Mouse (Mus musculus) C2C12 (cell line): ENCODE results near the gene Anapc5. TPM values are rescaled to one million over a fixed set of nuclear protein-coding genes. Genes with fewer than 3 reads are reported as not detected.

Experiments used
- H3K27me3 ChIP-seq: one replicate; pipeline ENCODE4 v1.6.1; 2011; ENCODE audit not compliant: control insufficient read depth, insufficient read depth, insufficient read length
- H3K36me3 ChIP-seq: one replicate; pipeline ENCODE4 v1.6.1; 2011; ENCODE audit not compliant: control insufficient read depth, insufficient read depth
- H3K4me3 ChIP-seq: one replicate; pipeline ENCODE4 v1.5.1; 2011; ENCODE audit warnings: mild to moderate bottlenecking, control low read depth; ENCODE audit not compliant: poor library complexity, insufficient read depth, severe bottlenecking
- H3K79me2 ChIP-seq: one replicate; pipeline ENCODE4 v1.6.1; 2011; ENCODE audit not compliant: control insufficient read depth, insufficient read depth
- H3K79me3 ChIP-seq: one replicate; pipeline ENCODE4 v1.6.1; 2011; ENCODE audit warnings: low read depth, control low read depth
- H3ac ChIP-seq: one replicate; pipeline ENCODE3; 2011; ENCODE audit warnings: low read depth; ENCODE audit not compliant: control insufficient read depth, insufficient read length
- CEBPB ChIP-seq: IDR thresholded peaks from one replicate; pipeline ENCODE4 v1.6.1; 2011; ENCODE audit warnings: low read depth, mild to moderate bottlenecking, control low read depth, moderate library complexity
- CTCF ChIP-seq: IDR thresholded peaks from one replicate; pipeline ENCODE4 v1.5.1; 2011; ENCODE audit not compliant: control insufficient read depth, insufficient read depth, insufficient read length
- FOSL1 ChIP-seq: IDR thresholded peaks from one replicate; pipeline ENCODE4 v1.8.0; 2011; ENCODE audit warnings: mild to moderate bottlenecking, low read length; ENCODE audit not compliant: poor library complexity, insufficient read depth, severe bottlenecking
- MAX ChIP-seq: IDR thresholded peaks from one replicate; pipeline ENCODE4 v1.6.1; 2011; ENCODE audit warnings: mild to moderate bottlenecking, control low read depth
- MYOD1 ChIP-seq: IDR thresholded peaks from one replicate; pipeline ENCODE4 v1.6.1; 2011; ENCODE audit warnings: low read depth; ENCODE audit not compliant: control insufficient read depth, insufficient read length
- MYOG ChIP-seq: IDR thresholded peaks from one replicate; pipeline ENCODE4 v1.6.1; 2011; ENCODE audit not compliant: control insufficient read depth, insufficient read length; ENCODE audit errors: extremely low read depth
- USF1 ChIP-seq: IDR thresholded peaks from one replicate; pipeline ENCODE4 v1.6.1; 2011; ENCODE audit warnings: low read depth, mild to moderate bottlenecking, control low read depth, moderate library complexity
- polyA plus RNA-seq: library from polyadenylated mRNA; unstranded; fragments of >200 nt; fragmentation: generic; extraction: Trizol; gene quantifications from one replicate; pipeline ENCODE4 v1.2.1, GENCODE M21; 2012; ENCODE audit warnings: missing spikeins

Gene Anapc5
- polyA plus RNA-seq, 1 experiment: 223 TPM

- no peak for TF ChIP-seq CEBPB
- TF ChIP-seq USF1: no peak
- no peak for TF ChIP-seq FOSL1
- TF ChIP-seq MAX: no peak
- no peak for TF ChIP-seq CTCF
- no peak for TF ChIP-seq MYOD1
- TF ChIP-seq MYOG: no peak
- Histone ChIP-seq H3K36me3 (peaks cover 16% of the 10 kb centered on the region), H3K4me3 (no peak overlapping the region), H3K79me3 (peaks cover 40% of the 10 kb centered on the region), H3ac (no peak overlapping the region), H3K27me3 (no peaks in the 10 kb centered on the region), H3K79me2 (peaks cover 99% of the 10 kb centered on the region)
Observed at GRCm38 (mm10) chr5:122770304-122770703, 50.8 kb downstream of the Anapc5 start.

GRCm38 (mm10) chr5:122769101-122769568 lies 52.0 kb downstream of the Anapc5 start:
- Histone ChIP-seq H3K36me3 (peaks cover 16% of the 10 kb centered on the region), H3K79me2 (peaks cover 93% of the 10 kb centered on the region), H3K79me3 (peaks cover 34% of the 10 kb centered on the region), H3K4me3 (no peak overlapping the region), H3ac (no peak overlapping the region), H3K27me3 (no peaks in the 10 kb centered on the region)
- TF ChIP-seq CEBPB (no peak), FOSL1 (no peak), CTCF (no peak), MYOD1 (no peak), MYOG (no peak), MAX (no peak), USF1 (no peak)

- H3K4me3 ChIP-seq: no peak overlapping the region
- peaks cover 26% of the 10 kb centered on the region for H3K36me3 ChIP-seq
- H3ac ChIP-seq: no peak overlapping the region
- no peaks in the 10 kb centered on the region for H3K27me3 ChIP-seq
- TF ChIP-seq MYOG: no peak
- TF ChIP-seq CTCF: no peak
- TF ChIP-seq MYOD1: no peak
- no peak for TF ChIP-seq MAX
- TF ChIP-seq USF1: no peak
- TF ChIP-seq CEBPB: no peak
- TF ChIP-seq FOSL1: no peak
- H3K79me2 ChIP-seq: peaks cover 75% of the 10 kb centered on the region
- peaks cover 23% of the 10 kb centered on the region for H3K79me3 ChIP-seq
Observed at GRCm38 (mm10) chr5:122767283-122767682, 53.9 kb downstream of the Anapc5 start.

GRCm38 (mm10) chr5:122764032-122764464 lies 57.1 kb downstream of the Anapc5 start:
- H3K79me3 ChIP-seq: peaks cover 8% of the 10 kb centered on the region
- H3K27me3 ChIP-seq: no peaks in the 10 kb centered on the region
- no peak overlapping the region for H3ac ChIP-seq
- H3K4me3 ChIP-seq: no peak overlapping the region
- H3K36me3 ChIP-seq: peaks cover 27% of the 10 kb centered on the region
- H3K79me2 ChIP-seq: peaks cover 43% of the 10 kb centered on the region
- TF ChIP-seq FOSL1 (no peak), USF1 (no peak), MYOD1 (no peak), CTCF (no peak), CEBPB (no peak), MYOG (no peak), MAX (no peak)

- no peak overlapping the region for H3ac ChIP-seq
- no peak for TF ChIP-seq CTCF
- TF ChIP-seq CEBPB: no peak
- no peak for TF ChIP-seq MAX
- no peak for TF ChIP-seq USF1
- TF ChIP-seq MYOG: no peak
- no peak for TF ChIP-seq FOSL1
- no peak for TF ChIP-seq MYOD1
- peaks cover 30% of the 10 kb centered on the region for H3K36me3 ChIP-seq
- no peaks in the 10 kb centered on the region for H3K27me3 ChIP-seq
- H3K4me3 ChIP-seq: no peak overlapping the region
- peaks cover 37% of the 10 kb centered on the region for H3K79me2 ChIP-seq
- peaks cover 6% of the 10 kb centered on the region for H3K79me3 ChIP-seq
Observed at GRCm38 (mm10) chr5:122763271-122764031, 57.7 kb downstream of the Anapc5 start.

GRCm38 (mm10) chr5:122756680-122757079 lies 64.5 kb downstream of the Anapc5 start:
- peaks cover 47% of the 10 kb centered on the region for H3K36me3 ChIP-seq
- no peak overlapping the region for H3K4me3 ChIP-seq
- no peaks in the 10 kb centered on the region for H3K27me3 ChIP-seq
- H3K79me2 ChIP-seq: no peaks in the 10 kb centered on the region
- no peak overlapping the region for H3ac ChIP-seq
- TF ChIP-seq CEBPB: no peak
- no peak for TF ChIP-seq CTCF
- TF ChIP-seq USF1: no peak
- TF ChIP-seq FOSL1: no peak
- TF ChIP-seq MAX: no peak
- no peak for TF ChIP-seq MYOD1
- no peaks in the 10 kb centered on the region for H3K79me3 ChIP-seq
